9 mouse cellular contexts compared by ENCODE assay signal in genomic region chr6:135351638-135352302, GRCm38 (mm10). TPM values are rescaled to one million over a fixed set of nuclear protein-coding genes. Genes with fewer than 3 reads are reported as not detected.
DNase-seq lines count a peak whose midpoint lies in the region; ATAC-seq and TF ChIP-seq lines count a peak whose summit lies in the region.
"Had no signal": no experiment of that assay in that cellular context is flagged by ENCODE, and none has a peak within 500 bp of the region (broad histone marks: within the 10 kb centered on the region; RNA-seq: fewer than 3 reads in every experiment).

No protein-coding gene starts in this region.

- no peak for TF ChIP-seq CTCF in Patski (IDR thresholded peaks at IDR 0.05)

- peak overlapping the region; percentile 0; the same call in 1 of the 2 replicates for H3K27ac ChIP-seq in heart, embryonic 16.5 days (ENCODE audit: low read length)
- H3K27ac ChIP-seq in hindbrain, embryonic 15.5 days (replicated peaks) = no peak overlapping the region; the same call in 1 of the 2 replicates
- H3K27ac ChIP-seq in limb, embryonic 13.5 days = peak overlapping the region; percentile 79
- H3K27ac ChIP-seq in liver, embryonic 12.5 days = no peak overlapping the region
- H3K27ac ChIP-seq: neural tube, embryonic 12.5 days had no signal

- H3K9ac ChIP-seq in heart, embryonic 16.5 days (ENCODE audit: low read length) = no peak overlapping the region
- no peak overlapping the region for H3K9ac ChIP-seq in hindbrain, embryonic 15.5 days
- no peak overlapping the region for H3K9ac ChIP-seq in limb, embryonic 13.5 days
- no peak overlapping the region for H3K9ac ChIP-seq in liver, embryonic 12.5 days
- H3K9ac ChIP-seq: neural tube, embryonic 12.5 days had no signal

- intact Hi-C loops in heart, postnatal 36 days (cut with DNase I) = no loop called here

- WGBS in heart, embryonic 16.5 days = 52% methylated on average over 8 of the region's 8 CpGs
- 66% methylated on average over 8 of the region's 8 CpGs for WGBS in hindbrain, embryonic 15.5 days
- WGBS in limb, embryonic 13.5 days = 40% methylated on average over 8 of the region's 8 CpGs
- WGBS in liver, embryonic 12.5 days (ENCODE audit: insufficient replicate concordance) = 65% methylated on average over 8 of the region's 8 CpGs

- no peaks in the 10 kb centered on the region for H3K9me3 ChIP-seq in heart, embryonic 16.5 days (replicated peaks; ENCODE audit: control insufficient read depth, low read length)
- H3K9me3 ChIP-seq in hindbrain, embryonic 15.5 days = no peaks in the 10 kb centered on the region
- no peaks in the 10 kb centered on the region for H3K9me3 ChIP-seq in limb, embryonic 13.5 days
- no peaks in the 10 kb centered on the region for H3K9me3 ChIP-seq in liver, embryonic 12.5 days (replicated peaks)
- H3K9me3 ChIP-seq: neural tube, embryonic 12.5 days had no signal

- POLR2A ChIA-PET in Patski (lab: Charles Lee) = interaction anchor here (1.2 to 1.4 kb wide), 2 partner anchors 11 to 15 kb away, joined by 4 to 5 read pairs; partner anchors contain the start of gene Emp1

- H3K4me2 ChIP-seq in heart, embryonic 16.5 days (ENCODE audit: low read depth, low read length) = no peak overlapping the region
- H3K4me2 ChIP-seq in hindbrain, embryonic 15.5 days = no peak overlapping the region
- H3K4me2 ChIP-seq in limb, embryonic 13.5 days (replicated peaks) = no peak overlapping the region
- no peak overlapping the region for H3K4me2 ChIP-seq in liver, embryonic 12.5 days
- H3K4me2 ChIP-seq: neural tube, embryonic 12.5 days had no signal

- CTCF ChIA-PET in Patski (lab: Charles Lee) = interaction anchor here (0.9 to 1.7 kb wide), 3 partner anchors 10 to 57 kb away, joined by 3 to 4 read pairs (median 4); partner anchors contain the start of gene Emp1

- no peak overlapping the region for H3K4me3 ChIP-seq in heart, embryonic 16.5 days (ENCODE audit: low read length)
- no peak overlapping the region for H3K4me3 ChIP-seq in hindbrain, embryonic 15.5 days
- H3K4me3 ChIP-seq in limb, embryonic 13.5 days = no peak overlapping the region
- no peak overlapping the region for H3K4me3 ChIP-seq in liver, embryonic 12.5 days
- H3K4me3 ChIP-seq: neural tube, embryonic 12.5 days had no signal

- no peaks in the 10 kb centered on the region for H3K36me3 ChIP-seq in heart, embryonic 16.5 days (ENCODE audit: control insufficient read depth, insufficient read depth)
- H3K36me3 ChIP-seq in hindbrain, embryonic 15.5 days = no peaks in the 10 kb centered on the region
- H3K36me3 ChIP-seq in limb, embryonic 13.5 days = no peaks in the 10 kb centered on the region
- no peaks in the 10 kb centered on the region for H3K36me3 ChIP-seq in liver, embryonic 12.5 days
- H3K36me3 ChIP-seq: neural tube, embryonic 12.5 days had no signal

- H3K4me1 ChIP-seq in heart, embryonic 16.5 days (ENCODE audit: control insufficient read depth, insufficient read depth, low read length) = peaks cover 4% of the 10 kb centered on the region
- peaks cover 10% of the 10 kb centered on the region for H3K4me1 ChIP-seq in hindbrain, embryonic 15.5 days (replicated peaks)
- peaks cover 17% of the 10 kb centered on the region for H3K4me1 ChIP-seq in limb, embryonic 13.5 days
- peaks cover 3% of the 10 kb centered on the region; the same call in 1 of the 2 replicates for H3K4me1 ChIP-seq in liver, embryonic 12.5 days
- H3K4me1 ChIP-seq: neural tube, embryonic 12.5 days had no signal

- in situ Hi-C loops in Patski (cut with MboI; ENCODE audit: low pct_unique_long_range_greater_than_20kb) = no loop called here

- ATAC-seq in heart, embryonic 16.5 days (replicated peaks; ENCODE audit: extremely low read depth, insufficient read depth, low FRiP score) = peak; percentile 32; the same call in 1 of the 2 replicates
- ATAC-seq in Patski = peak; percentile 89
- ATAC-seq in hindbrain, embryonic 15.5 days (ENCODE audit: low FRiP score, low read depth) = peak; percentile 79
- peak; percentile 90 for ATAC-seq in limb, embryonic 13.5 days (ENCODE audit: low FRiP score, low read depth)
- ATAC-seq in cerebellum, adult (ENCODE audit: insufficient number of reproducible peaks, low FRiP score, low TSS enrichment) = no peak
- ATAC-seq in liver, embryonic 12.5 days = no peak

- H3K27me3 ChIP-seq in heart, embryonic 16.5 days (ENCODE audit: control insufficient read depth, insufficient read depth, low read length) = no peaks in the 10 kb centered on the region
- H3K27me3 ChIP-seq in Patski = no peaks in the 10 kb centered on the region
- no peaks in the 10 kb centered on the region for H3K27me3 ChIP-seq in hindbrain, embryonic 15.5 days
- H3K27me3 ChIP-seq in limb, embryonic 13.5 days = no peaks in the 10 kb centered on the region
- no peaks in the 10 kb centered on the region for H3K27me3 ChIP-seq in liver, embryonic 12.5 days (replicated peaks)
- H3K27me3 ChIP-seq: neural tube, embryonic 12.5 days had no signal

- no peak for DNase-seq in heart, postnatal 36 days
- DNase-seq in Patski (ENCODE audit: low read depth, low spot score) (no peak), liver (no peak)

RNA-seq across cellular contexts. Expression of gene Emp1, which starts 10.6 kb away (rescaled TPM):
- 48.5 and 51.9 TPM in 2 replicates for polyA plus RNA-seq in heart, embryonic 16.5 days (2015; fragmentation: Nextera tagmentation; extraction: Ambion mirVana)
- 10 to 100 TPM; 46.9 to 53.3 TPM for total RNA-seq in heart, postnatal 36 days (2021)
- polyA plus RNA-seq in Patski (2021) = 70.4 TPM
- polyA plus RNA-seq in hindbrain, embryonic 15.5 days (2015; fragmentation: Nextera tagmentation; extraction: Ambion mirVana) = 9.7 TPM in 2 replicates
- polyA plus RNA-seq in limb, embryonic 13.5 days (2015; fragmentation: Nextera tagmentation; extraction: Ambion mirVana) = 123 and 127 TPM in 2 replicates
- 0.74 and 0.99 TPM in 2 replicates for polyA plus RNA-seq in liver, embryonic 12.5 days (2016; fragmentation: Nextera tagmentation; extraction: Ambion mirVana)

RNA-seq across cellular contexts. Expression of gene Pbp2, which starts 41.6 kb away (rescaled TPM):
- polyA plus RNA-seq in heart, embryonic 16.5 days (2015; fragmentation: Nextera tagmentation; extraction: Ambion mirVana) = not detected in 2 replicates
- not detected for total RNA-seq in heart, postnatal 36 days (2021)
- not detected for polyA plus RNA-seq in Patski (2021)
- polyA plus RNA-seq in hindbrain, embryonic 15.5 days (2015; fragmentation: Nextera tagmentation; extraction: Ambion mirVana) = 0.12 TPM in 1 of 2 replicates, not detected in the other
- 0.25 TPM in 1 of 2 replicates, not detected in the other for polyA plus RNA-seq in limb, embryonic 13.5 days (2015; fragmentation: Nextera tagmentation; extraction: Ambion mirVana)
- not detected in 2 replicates for polyA plus RNA-seq in liver, embryonic 12.5 days (2016; fragmentation: Nextera tagmentation; extraction: Ambion mirVana)

Comparison
In these comparisons a context has a peak if more than half of its experiments do, and no peak if none do; other contexts are left out.
1. ATAC-seq: peak in heart, embryonic 16.5 days (single experiment), Patski (single experiment), hindbrain, embryonic 15.5 days (single experiment) and limb, embryonic 13.5 days (single experiment); none in cerebellum, adult (single experiment) and liver, embryonic 12.5 days (single experiment).
2. H3K27ac ChIP-seq: peak in heart, embryonic 16.5 days (single experiment) and limb, embryonic 13.5 days (single experiment); none in hindbrain, embryonic 15.5 days (single experiment) and liver, embryonic 12.5 days (single experiment).